Mouse (Mus musculus) heart, embryonic 13.5 days (tissue): ENCODE data around the gene Dynlrb2. TPM values are rescaled to one million over a fixed set of nuclear protein-coding genes. Genes with fewer than 3 reads are reported as not detected.

ENCODE experiments used
- ATAC-seq: fragments of 200-750 bp; cut with Nextera tagmentation; 2 replicates; pipeline ENCODE4 v1.8.0; 2017; ENCODE audit warnings: moderate TSS enrichment; ENCODE audit not compliant: insufficient number of reproducible peaks, low FRiP score, low TSS enrichment; ENCODE audit errors: extremely low read depth
- H3K27ac ChIP-seq: fragments of 300-500 bp; sonication (generic); replicated peaks from 2 replicates; pipeline ENCODE4 v1.5.1; 2015; ENCODE audit warnings: moderate library complexity, mild to moderate bottlenecking, inconsistent platforms
- H3K27me3 ChIP-seq: fragments of 300-500 bp; sonication (generic); replicated peaks from 2 replicates; pipeline ENCODE4 v1.6.1; 2015; ENCODE audit warnings: mild to moderate bottlenecking, inconsistent platforms
- H3K36me3 ChIP-seq: fragments of 300-500 bp; sonication (generic); 2 replicates; pipeline ENCODE4 v1.6.1; 2015; ENCODE audit warnings: mild to moderate bottlenecking, inconsistent platforms
- H3K4me1 ChIP-seq: fragments of 300-500 bp; sonication (generic); 2 replicates; pipeline ENCODE4 v1.6.1; 2015; ENCODE audit warnings: inconsistent platforms
- H3K4me2 ChIP-seq: fragments of 300-500 bp; sonication (generic); 2 replicates; pipeline ENCODE4 v1.6.1; 2015; ENCODE audit warnings: inconsistent platforms, mild to moderate bottlenecking, moderate library complexity
- H3K4me3 ChIP-seq: fragments of 300-500 bp; sonication (generic); 2 replicates; pipeline ENCODE4 v1.5.1; 2015; ENCODE audit warnings: moderate library complexity, mild to moderate bottlenecking, inconsistent platforms
- H3K9ac ChIP-seq: fragments of 300-500 bp; sonication (generic); 2 replicates; pipeline ENCODE4 v1.6.1; 2015; ENCODE audit warnings: inconsistent platforms, mild to moderate bottlenecking, moderate library complexity
- H3K9me3 ChIP-seq: fragments of 300-500 bp; sonication (generic); 2 replicates; pipeline ENCODE4 v1.6.1; 2016; ENCODE audit warnings: inconsistent platforms
- WGBS: fragments of 180-500 bp; shearing (Covaris S2); methylation state at CpG from one replicate; pipeline ENCODE4 v1.1.7; 2015; ENCODE audit warnings: mixed read lengths; 5-methylcytosine and 5-hydroxymethylcytosine counted together
- polyA plus RNA-seq: library from polyadenylated mRNA; unstranded; fragments of >200 nt; fragmentation: Nextera tagmentation; extraction: Ambion mirVana; gene quantifications from 2 replicates; pipeline ENCODE4 v1.2.1, GENCODE M21; 2015

Dynlrb2 gene
- polyA plus RNA-seq = not detected in 2 replicates

DNA sequence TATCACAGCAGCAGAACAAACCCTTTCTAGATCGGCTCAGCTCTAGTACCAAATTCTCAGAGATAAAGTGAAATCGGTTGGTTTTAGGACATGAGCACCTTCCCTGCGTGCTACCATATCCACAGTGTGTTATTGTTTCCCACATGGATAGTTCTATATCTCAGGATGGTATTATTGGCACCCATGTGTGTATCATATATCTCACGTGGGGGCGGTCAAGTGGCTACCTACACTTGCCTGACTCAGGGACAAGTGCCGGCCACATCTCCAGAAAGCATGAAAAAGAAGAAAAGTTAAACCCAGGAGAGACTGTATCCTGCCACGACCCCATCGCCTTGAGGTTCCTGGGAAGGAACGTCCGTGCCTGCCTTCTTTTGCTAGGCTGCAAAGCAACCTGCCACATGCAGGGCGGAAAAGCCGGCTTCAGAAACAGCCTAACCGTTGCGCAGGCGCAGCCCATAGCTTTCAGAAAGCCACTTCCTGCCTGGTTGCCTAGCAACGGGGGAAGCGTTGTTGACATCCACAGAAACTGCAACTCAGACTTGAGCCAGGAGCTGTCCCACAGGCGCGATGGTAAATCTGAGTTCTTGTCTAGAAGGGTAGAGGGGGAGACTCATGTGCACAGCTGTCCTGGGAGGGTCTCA, at the start of gene Dynlrb2:
Dynlrb2 (plus strand) TSS at position 498 of the 644 bp plus-strand sequence.
- H3K36me3 ChIP-seq = no peaks in the 10 kb centered on the region

DNA sequence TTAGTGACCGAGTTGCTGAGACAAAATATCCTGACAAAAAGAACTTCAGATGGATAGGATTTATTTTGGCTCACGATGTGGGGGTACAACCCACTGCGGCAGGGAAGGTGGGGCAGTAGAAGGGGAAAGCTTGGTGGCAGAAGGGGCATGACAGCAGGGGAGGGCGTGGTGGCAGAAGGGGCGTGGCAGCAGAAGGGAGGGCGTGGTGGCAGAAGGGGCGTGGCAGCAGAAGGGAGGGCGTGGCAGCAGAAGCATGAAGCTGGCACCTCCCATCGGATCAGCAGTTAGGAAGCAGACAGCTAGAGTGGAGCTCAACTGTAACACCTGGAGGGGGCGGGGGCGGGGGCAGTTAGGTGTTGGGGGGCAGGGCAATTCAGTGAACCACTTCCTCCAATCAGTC, 46.2 kb upstream of the Dynlrb2 start:
- ATAC-seq = no peak
- Histone ChIP-seq H3K9me3 (no peaks in the 10 kb centered on the region), H3K4me1 (no peaks in the 10 kb centered on the region), H3K27ac (no peak overlapping the region), H3K4me2 (no peak overlapping the region), H3K36me3 (no peaks in the 10 kb centered on the region), H3K9ac (no peak overlapping the region), H3K27me3 (no peaks in the 10 kb centered on the region), H3K4me3 (no peak overlapping the region)
- 60% methylated on average over 11 of the region's 11 CpGs for WGBS

More for the DNA sequence above, at the start of gene Dynlrb2:
- H3K4me3 ChIP-seq = peak within 1 kb of the TSS; percentile 51
- H3K4me2 ChIP-seq = peak within 1 kb of the TSS; percentile 78
- H3K9me3 ChIP-seq = no peaks in the 10 kb centered on the region
- H3K4me1 ChIP-seq = peaks cover 16% of the 10 kb centered on the region; the same call in 1 of the 2 replicates
- H3K27me3 ChIP-seq = no peaks in the 10 kb centered on the region
- H3K27ac ChIP-seq = no peak within 1 kb of the TSS
- no peak for ATAC-seq
- peak within 1 kb of the TSS; percentile 72 for H3K9ac ChIP-seq
- 8% methylated on average over 19 of the region's 19 CpGs for WGBS

DNA sequence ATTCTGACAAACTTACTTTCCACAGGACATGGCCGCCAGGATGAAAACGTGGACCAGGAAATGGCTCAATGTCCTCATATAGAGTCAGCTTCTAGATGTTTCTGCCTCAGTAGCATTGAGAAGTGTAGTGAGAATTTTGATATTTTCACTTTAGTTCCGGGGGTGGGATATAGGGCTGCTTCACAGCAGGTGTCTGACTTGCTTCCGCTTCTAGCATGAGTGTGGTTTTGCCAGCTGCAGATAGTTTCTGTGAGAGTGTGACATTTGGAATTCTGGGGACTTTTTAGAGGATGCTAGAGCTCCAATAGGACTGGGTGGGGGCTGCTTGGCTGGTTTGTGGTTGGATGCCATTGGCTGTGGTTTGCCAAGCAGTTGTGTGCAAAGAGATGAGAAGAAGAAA, 43.3 kb upstream of the Dynlrb2 start:
- no peak for ATAC-seq
- 69% methylated on average over 4 of the region's 4 CpGs for WGBS

DNA sequence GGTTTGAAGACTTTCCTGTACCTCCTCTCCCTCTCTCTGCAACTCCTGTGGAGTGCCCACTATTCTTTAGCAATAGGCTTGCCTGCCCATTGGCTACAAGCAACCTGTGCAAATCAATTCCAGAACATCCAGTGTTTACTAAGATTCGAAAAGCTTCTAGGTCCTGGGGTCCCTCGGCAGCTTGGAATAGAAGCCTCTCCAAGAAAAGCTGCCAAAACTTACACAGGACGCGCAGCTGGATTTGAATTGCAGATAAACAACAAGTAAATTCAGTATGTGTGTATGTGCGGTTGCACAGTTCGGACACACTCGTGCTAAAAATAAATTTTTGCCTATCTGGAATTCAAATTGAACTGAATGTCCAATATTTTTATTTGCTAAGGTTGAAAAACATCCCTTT, 38.2 kb upstream of the Dynlrb2 start:
- H3K9me3 ChIP-seq = no peaks in the 10 kb centered on the region
- no peaks in the 10 kb centered on the region for H3K27me3 ChIP-seq
- H3K27ac ChIP-seq = no peak overlapping the region
- no peaks in the 10 kb centered on the region for H3K36me3 ChIP-seq
- H3K9ac ChIP-seq = no peak overlapping the region
- no peaks in the 10 kb centered on the region for H3K4me1 ChIP-seq
- H3K4me2 ChIP-seq = no peak overlapping the region
- ATAC-seq = no peak
- 73% methylated on average over 7 of the region's 7 CpGs for WGBS
- no peak overlapping the region for H3K4me3 ChIP-seq

More for the DNA sequence above, 43.3 kb upstream of the Dynlrb2 start:
- no peaks in the 10 kb centered on the region for H3K4me1 ChIP-seq
- H3K27ac ChIP-seq = no peak overlapping the region
- H3K9me3 ChIP-seq = no peaks in the 10 kb centered on the region
- no peak overlapping the region for H3K4me2 ChIP-seq
- no peaks in the 10 kb centered on the region for H3K36me3 ChIP-seq
- H3K9ac ChIP-seq = no peak overlapping the region
- no peaks in the 10 kb centered on the region for H3K27me3 ChIP-seq
- no peak overlapping the region for H3K4me3 ChIP-seq

DNA sequence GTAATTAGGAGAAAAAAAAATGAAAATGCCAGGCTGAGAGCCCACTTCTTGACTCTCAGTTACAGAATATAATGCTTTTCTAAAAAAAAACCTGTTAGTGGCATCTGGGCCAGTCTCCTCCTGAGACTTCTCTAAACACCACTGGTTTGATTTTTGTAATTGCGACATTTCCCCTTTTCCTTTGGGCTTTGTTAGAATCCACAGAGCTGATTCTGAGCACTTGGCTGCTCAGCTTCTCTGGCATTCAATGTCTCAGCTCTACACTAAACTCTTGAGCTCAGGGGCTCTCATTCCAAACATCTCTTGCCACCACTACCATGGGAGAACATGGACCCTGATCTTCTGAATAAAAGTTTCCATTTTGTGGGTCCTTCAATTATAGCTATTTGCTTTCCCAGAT, 37.7 kb upstream of the Dynlrb2 start:
- Histone ChIP-seq H3K4me1 (no peaks in the 10 kb centered on the region), H3K27ac (no peak overlapping the region), H3K27me3 (no peaks in the 10 kb centered on the region), H3K4me3 (no peak overlapping the region), H3K4me2 (no peak overlapping the region), H3K9me3 (no peaks in the 10 kb centered on the region), H3K9ac (no peak overlapping the region), H3K36me3 (no peaks in the 10 kb centered on the region)
- no peak for ATAC-seq
- WGBS = 74% methylated on average over 1 of the region's 1 CpGs

DNA sequence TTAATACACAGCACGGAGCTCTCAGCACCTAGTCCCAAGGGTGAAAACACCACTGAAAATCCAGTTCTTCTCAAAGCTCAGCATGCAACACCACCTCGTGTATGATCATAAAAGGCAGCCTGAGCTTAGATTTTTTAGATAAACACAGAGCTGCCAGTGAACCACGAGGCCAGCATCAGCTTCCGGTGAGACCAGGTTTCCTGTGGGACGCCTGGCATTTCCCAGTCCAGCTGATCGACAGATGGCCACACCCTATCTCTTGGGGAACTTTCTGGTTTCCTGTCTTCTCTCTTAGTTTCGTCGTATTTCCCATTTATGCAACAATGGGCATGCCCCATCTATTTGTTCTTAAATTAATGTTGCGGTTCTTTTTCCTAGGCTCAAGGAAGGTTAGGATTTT, 26.8 kb upstream of the Dynlrb2 start:
- Histone ChIP-seq H3K27me3 (no peaks in the 10 kb centered on the region), H3K36me3 (no peaks in the 10 kb centered on the region), H3K9ac (no peak overlapping the region), H3K27ac (no peak overlapping the region), H3K9me3 (no peaks in the 10 kb centered on the region), H3K4me3 (no peak overlapping the region), H3K4me1 (no peaks in the 10 kb centered on the region), H3K4me2 (no peak overlapping the region)
- WGBS = 65% methylated on average over 9 of the region's 9 CpGs
- no peak for ATAC-seq

DNA sequence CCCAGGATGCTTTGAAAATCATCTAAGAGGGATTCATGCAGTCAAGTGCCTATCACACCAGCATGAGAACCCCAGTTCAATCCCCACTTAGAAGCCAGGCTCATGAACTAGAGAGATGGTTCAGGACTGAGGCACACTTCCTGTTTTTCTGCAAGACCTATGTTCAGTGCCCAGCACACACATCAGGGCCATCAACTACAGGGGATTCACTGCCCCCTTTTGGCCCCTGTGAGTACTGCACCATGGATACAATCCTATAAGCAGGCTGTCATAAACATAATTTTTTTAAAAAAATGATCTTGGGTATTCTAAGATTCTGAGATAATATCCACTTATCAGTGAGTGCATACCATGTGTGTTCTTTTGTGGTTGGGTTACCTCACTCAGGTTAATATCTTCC, 26.1 kb upstream of the Dynlrb2 start:
- no peaks in the 10 kb centered on the region for H3K4me1 ChIP-seq
- no peak for ATAC-seq

DNA sequence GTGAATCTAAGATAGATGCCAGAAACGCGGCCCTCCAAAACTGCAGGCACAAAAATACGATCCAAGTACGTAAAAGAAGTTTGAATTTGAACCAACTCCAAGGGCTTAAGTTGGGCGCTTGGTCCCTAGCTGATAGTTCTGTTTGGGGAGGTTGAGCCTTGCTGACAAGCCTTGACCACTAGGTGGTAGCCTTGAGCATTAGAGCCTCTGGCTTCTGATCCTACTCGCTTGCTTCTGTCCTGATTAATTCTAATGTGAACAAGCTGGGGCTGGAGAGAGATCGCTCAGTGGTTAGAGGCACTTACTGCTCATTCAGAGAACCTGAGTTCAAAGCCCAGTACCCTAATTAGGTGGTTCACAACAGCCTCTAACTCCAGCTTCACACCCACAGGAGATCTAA, 23.9 kb upstream of the Dynlrb2 start:
- no peak overlapping the region for H3K4me3 ChIP-seq
- H3K9me3 ChIP-seq = no peaks in the 10 kb centered on the region
- no peaks in the 10 kb centered on the region for H3K36me3 ChIP-seq
- H3K27me3 ChIP-seq = no peaks in the 10 kb centered on the region
- H3K9ac ChIP-seq = no peak overlapping the region
- H3K4me2 ChIP-seq = no peak overlapping the region
- H3K27ac ChIP-seq = no peak overlapping the region
- H3K4me1 ChIP-seq = no peaks in the 10 kb centered on the region
- WGBS = 13% methylated on average over 7 of the region's 7 CpGs
- no peak for ATAC-seq

More for the DNA sequence above, 26.1 kb upstream of the Dynlrb2 start:
- Histone ChIP-seq H3K27ac (no peak overlapping the region), H3K27me3 (no peaks in the 10 kb centered on the region), H3K36me3 (no peaks in the 10 kb centered on the region), H3K9ac (no peak overlapping the region), H3K4me3 (no peak overlapping the region), H3K9me3 (no peaks in the 10 kb centered on the region), H3K4me2 (no peak overlapping the region)

DNA sequence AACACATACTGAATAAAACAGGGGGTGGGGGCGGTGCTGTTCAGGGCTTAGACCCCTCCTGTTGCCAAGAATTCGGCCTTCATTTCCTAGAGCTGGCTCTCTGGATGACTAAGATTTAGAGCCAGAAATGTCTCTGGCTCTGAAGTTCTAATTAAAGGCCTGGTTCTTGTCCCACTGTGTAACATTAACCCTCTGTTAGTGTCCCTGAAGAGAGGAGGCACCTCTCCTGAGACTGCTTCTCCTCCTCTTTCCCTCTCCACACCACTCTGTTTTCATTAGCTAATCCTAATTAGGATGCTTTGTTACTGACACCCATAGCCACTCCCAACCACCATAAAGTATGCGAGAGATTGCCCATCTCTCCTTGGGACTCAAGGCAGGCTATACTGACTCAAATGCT, 22.0 kb upstream of the Dynlrb2 start:
- Histone ChIP-seq H3K27me3 (no peaks in the 10 kb centered on the region), H3K4me2 (no peak overlapping the region), H3K9ac (no peak overlapping the region), H3K27ac (no peak overlapping the region), H3K4me3 (no peak overlapping the region), H3K4me1 (no peaks in the 10 kb centered on the region), H3K36me3 (no peaks in the 10 kb centered on the region), H3K9me3 (no peaks in the 10 kb centered on the region)
- ATAC-seq = no peak
- WGBS = 50% methylated on average over 3 of the region's 3 CpGs

DNA sequence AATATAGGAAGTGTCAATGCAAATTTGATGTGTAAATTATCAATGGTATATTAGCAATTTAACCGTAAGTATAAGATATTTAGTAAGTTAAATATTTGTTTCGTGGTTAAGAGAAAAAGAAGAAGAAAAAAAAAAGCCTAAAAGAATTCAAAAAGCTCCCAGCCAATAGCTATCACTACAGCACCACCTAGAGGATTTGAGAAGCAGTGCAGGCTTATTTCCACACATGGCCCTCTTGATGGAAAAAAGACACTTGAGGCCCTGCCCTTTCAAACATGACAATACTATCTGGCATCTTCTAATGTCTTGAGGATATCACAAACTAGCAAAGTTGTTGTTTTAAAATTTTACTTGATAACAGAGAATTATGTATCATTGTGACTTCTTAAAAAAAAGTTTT, 20.7 kb upstream of the Dynlrb2 start:
- Histone ChIP-seq H3K36me3 (no peaks in the 10 kb centered on the region), H3K4me2 (no peak overlapping the region), H3K27ac (no peak overlapping the region), H3K4me3 (no peak overlapping the region), H3K4me1 (no peaks in the 10 kb centered on the region), H3K9ac (no peak overlapping the region), H3K9me3 (no peaks in the 10 kb centered on the region), H3K27me3 (no peaks in the 10 kb centered on the region)
- no peak for ATAC-seq
- 27% methylated on average over 2 of the region's 2 CpGs for WGBS

DNA sequence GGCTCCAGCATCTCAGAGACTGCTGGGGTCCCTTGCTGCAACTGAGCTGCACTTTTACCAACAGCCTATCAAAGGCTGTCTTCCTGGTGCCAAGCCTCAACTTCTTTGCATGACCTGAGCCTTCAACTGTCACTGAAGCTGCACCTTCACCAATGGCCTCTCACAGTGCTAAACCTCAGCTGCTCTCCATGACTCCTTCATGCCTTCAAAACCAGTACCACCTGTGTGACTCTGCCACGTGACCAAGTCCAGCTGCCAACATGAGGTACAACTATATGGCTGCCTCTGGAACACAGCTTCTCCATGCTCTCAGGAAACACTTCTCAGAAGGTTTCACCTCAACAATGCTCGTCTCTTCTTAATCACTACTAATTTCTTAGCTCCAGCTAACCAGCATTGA, 16.2 kb upstream of the Dynlrb2 start:
- Histone ChIP-seq H3K4me2 (no peak overlapping the region), H3K27me3 (no peaks in the 10 kb centered on the region), H3K9ac (no peak overlapping the region), H3K27ac (no peak overlapping the region), H3K9me3 (no peaks in the 10 kb centered on the region), H3K4me3 (no peak overlapping the region), H3K4me1 (no peaks in the 10 kb centered on the region), H3K36me3 (no peaks in the 10 kb centered on the region)
- 60% methylated on average over 2 of the region's 2 CpGs for WGBS
- ATAC-seq = no peak

DNA sequence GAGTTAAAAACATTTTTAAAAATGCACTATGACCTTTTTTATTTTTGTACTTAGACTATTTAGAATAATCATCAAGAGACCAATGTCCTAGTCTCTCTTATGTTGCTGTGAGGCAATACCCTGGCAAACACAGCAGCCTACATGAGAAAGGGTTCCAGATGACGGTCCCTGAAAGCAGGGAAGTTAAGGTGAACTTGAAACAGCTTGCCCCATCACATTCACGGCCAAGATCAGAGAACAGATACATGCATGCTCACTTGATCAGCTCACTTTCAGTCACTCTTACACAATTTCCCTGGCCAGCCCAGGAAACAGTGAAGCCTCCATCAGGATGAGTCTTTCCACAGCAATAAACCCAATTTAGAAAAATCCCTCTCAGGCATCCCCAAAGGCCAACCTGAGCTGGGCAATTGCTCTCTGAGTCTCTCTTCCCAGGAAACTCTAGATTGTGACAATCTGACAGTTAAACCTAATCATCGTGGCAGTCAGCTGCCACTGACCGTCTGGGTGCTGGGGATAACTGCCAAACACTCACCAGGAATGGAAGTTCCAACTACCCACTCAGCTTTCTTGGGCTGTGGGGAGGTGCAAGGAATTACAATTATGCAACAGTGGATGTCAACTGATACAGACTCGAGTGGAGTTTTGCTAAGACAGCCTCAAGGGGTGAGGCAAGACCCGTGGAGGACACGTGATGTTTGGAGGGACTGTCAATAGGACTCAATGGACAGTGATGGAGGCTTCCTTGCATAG, 4.5 kb upstream of the Dynlrb2 start:
- Histone ChIP-seq H3K4me1 (0 out of 2 replicates have a peak, but pooled peaks cover 12% of the 10 kb centered on the region), H3K9me3 (no peaks in the 10 kb centered on the region), H3K4me3 (no peak overlapping the region), H3K27me3 (no peaks in the 10 kb centered on the region), H3K36me3 (no peaks in the 10 kb centered on the region), H3K4me2 (no peak overlapping the region), H3K9ac (no peak overlapping the region), H3K27ac (no peak overlapping the region)
- ATAC-seq = no peak
- WGBS = 68% methylated on average over 7 of the region's 7 CpGs
